In the genomic region with DNA sequence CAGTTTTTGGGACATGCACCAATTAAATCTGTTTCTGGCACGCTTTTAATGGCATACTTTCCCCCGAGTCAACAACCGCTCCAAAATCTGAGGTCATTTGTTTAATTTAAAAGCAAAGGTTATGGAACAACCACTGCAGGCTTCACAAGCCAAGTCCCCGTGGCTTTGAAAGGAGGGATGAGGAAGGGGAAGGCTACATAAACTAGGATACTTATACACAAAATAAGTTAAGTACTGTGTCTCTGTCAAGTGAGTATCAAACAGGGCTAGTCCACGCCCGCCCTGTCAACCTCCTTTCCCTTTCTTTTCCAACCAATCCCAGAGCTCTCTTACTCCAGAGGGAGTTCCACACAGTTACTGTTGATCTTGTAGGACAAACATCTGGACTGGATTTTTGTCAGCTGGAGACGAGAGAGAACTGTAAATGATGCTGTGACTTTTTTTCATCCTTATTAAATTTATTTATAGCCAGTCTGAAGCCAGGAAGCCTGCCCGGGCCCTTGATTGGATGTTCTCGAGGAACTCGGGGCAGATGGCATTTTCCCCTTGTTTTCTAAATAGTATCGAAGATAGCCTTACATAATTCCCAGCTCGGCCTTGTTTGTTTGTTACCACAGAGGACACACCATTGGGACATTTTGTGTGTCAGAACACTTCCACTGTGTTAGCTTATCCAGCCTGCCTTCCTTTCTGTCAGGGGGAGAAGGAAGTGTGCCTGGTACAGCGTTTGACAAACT, we compare ENCODE assay signal across 9 mouse cellular contexts.
A peak's percentile ranks its signal among the peaks of the same experiment; 100 is the strongest.
DNase-seq lines count a peak whose midpoint lies in the region; ATAC-seq and TF ChIP-seq lines count a peak whose summit lies in the region.
"Had no signal": no experiment of that assay in that cellular context is flagged by ENCODE, and none has a peak within 500 bp of the region (broad histone marks: within the 10 kb centered on the region; RNA-seq: fewer than 3 reads in every experiment).

No protein-coding gene starts in this region.

- H3K27me3 ChIP-seq in hindbrain, embryonic 14.5 days (ENCODE audit: control insufficient read depth, insufficient read depth, low read length) = no peaks in the 10 kb centered on the region
- H3K27me3 ChIP-seq in hindbrain, embryonic 11.5 days (ENCODE audit: control insufficient read depth, insufficient read depth, low read length) = no peaks in the 10 kb centered on the region
- H3K27me3 ChIP-seq in intestine, postnatal 0 days (replicated peaks; ENCODE audit: control insufficient read depth, insufficient read depth, low read length) = no peaks in the 10 kb centered on the region
- H3K27me3 ChIP-seq: hindbrain, embryonic 15.5 days had no signal

- WGBS in hindbrain, embryonic 14.5 days = 84% methylated on average over 13 of the region's 13 CpGs
- WGBS in hindbrain, embryonic 11.5 days = 80% methylated on average over 13 of the region's 13 CpGs
- 32% methylated on average over 13 of the region's 13 CpGs for WGBS in intestine, postnatal 0 days

- no peak for DNase-seq in hindbrain, embryonic 14.5 days (ENCODE audit: low spot score)
- no peak for DNase-seq in hindbrain, embryonic 11.5 days (ENCODE audit: low spot score)
- DNase-seq in forelimb bud, embryonic 11.5 days (ENCODE audit: low read depth, low spot score) = peak; percentile 66
- DNase-seq in lung, postnatal 10 days = peak; percentile 81
- DNase-seq in left cerebral cortex, adult 18-20 months (ENCODE audit: low spot score in 2 of 2) = no peak
- DNase-seq in ovary, postnatal 10 days (ENCODE audit: low spot score) = no peak
- no peak for DNase-seq in cerebellum, postnatal 10 days

- H3K9me3 ChIP-seq in hindbrain, embryonic 14.5 days (ENCODE audit: control insufficient read depth, low read length) = no peaks in the 10 kb centered on the region
- no peaks in the 10 kb centered on the region for H3K9me3 ChIP-seq in hindbrain, embryonic 11.5 days (ENCODE audit: control insufficient read depth, low read length)
- no peaks in the 10 kb centered on the region for H3K9me3 ChIP-seq in intestine, postnatal 0 days (ENCODE audit: control insufficient read depth)
- H3K9me3 ChIP-seq: hindbrain, embryonic 15.5 days had no signal

- H3K4me2 ChIP-seq in hindbrain, embryonic 14.5 days (replicated peaks) = no peak overlapping the region
- H3K4me2 ChIP-seq in hindbrain, embryonic 11.5 days (replicated peaks; ENCODE audit: low read depth, low read length) = no peak overlapping the region
- no peak overlapping the region for H3K4me2 ChIP-seq in intestine, postnatal 0 days (replicated peaks; ENCODE audit: low read depth)
- H3K4me2 ChIP-seq: hindbrain, embryonic 15.5 days had no signal

- ATAC-seq in hindbrain, embryonic 14.5 days (ENCODE audit: low FRiP score) = no peak
- ATAC-seq in hindbrain, embryonic 11.5 days (ENCODE audit: low FRiP score) = no peak
- ATAC-seq in intestine, postnatal 0 days = peak; percentile 61

- 0 out of 2 replicates have a peak overlapping the region, but pooled peaks have one; percentile 20 for H3K27ac ChIP-seq in hindbrain, embryonic 14.5 days
- H3K27ac ChIP-seq in hindbrain, embryonic 11.5 days (ENCODE audit: low read depth, low read length) = no peak overlapping the region
- H3K27ac ChIP-seq in intestine, postnatal 0 days (ENCODE audit: low read depth, low read length) = peak overlapping the region; percentile 42; the same call in 1 of the 2 replicates
- H3K27ac ChIP-seq: hindbrain, embryonic 15.5 days had no signal

- H3K9ac ChIP-seq in hindbrain, embryonic 14.5 days = no peak overlapping the region
- no peak overlapping the region for H3K9ac ChIP-seq in hindbrain, embryonic 11.5 days (ENCODE audit: low read depth, low read length)
- no peak overlapping the region for H3K9ac ChIP-seq in intestine, postnatal 0 days (ENCODE audit: low read depth, low read length)
- H3K9ac ChIP-seq: hindbrain, embryonic 15.5 days had no signal

- no peak for TF ChIP-seq CTCF in intestine, postnatal 0 days (IDR thresholded peaks at IDR 0.05; ENCODE audit: low read depth)

- 0 out of 2 replicates have a peak, but pooled peaks cover 11% of the 10 kb centered on the region for H3K4me1 ChIP-seq in hindbrain, embryonic 14.5 days (replicated peaks; ENCODE audit: control insufficient read depth, insufficient read depth, low read length)
- H3K4me1 ChIP-seq in hindbrain, embryonic 11.5 days (replicated peaks; ENCODE audit: control insufficient read depth, insufficient read depth, low read length) = peaks cover 3% of the 10 kb centered on the region; the same call in 1 of the 2 replicates
- peaks cover 3% of the 10 kb centered on the region; the same call in 1 of the 2 replicates for H3K4me1 ChIP-seq in intestine, postnatal 0 days (replicated peaks; ENCODE audit: control insufficient read depth, insufficient read depth, low read length)

- no peak overlapping the region for H3K4me3 ChIP-seq in hindbrain, embryonic 14.5 days (replicated peaks; ENCODE audit: low read length)
- no peak overlapping the region for H3K4me3 ChIP-seq in hindbrain, embryonic 11.5 days (ENCODE audit: low read depth, low read length)
- H3K4me3 ChIP-seq in intestine, postnatal 0 days (ENCODE audit: low read depth, low read length) = no peak overlapping the region
- H3K4me3 ChIP-seq: hindbrain, embryonic 15.5 days had no signal

- no peaks in the 10 kb centered on the region for H3K36me3 ChIP-seq in hindbrain, embryonic 14.5 days (replicated peaks; ENCODE audit: control insufficient read depth, insufficient read depth)
- H3K36me3 ChIP-seq in hindbrain, embryonic 11.5 days (ENCODE audit: control insufficient read depth, insufficient read depth, low read length) = no peaks in the 10 kb centered on the region
- H3K36me3 ChIP-seq in intestine, postnatal 0 days (ENCODE audit: control insufficient read depth, insufficient read depth) = no peaks in the 10 kb centered on the region
- H3K36me3 ChIP-seq: hindbrain, embryonic 15.5 days had no signal

Comparison
In these comparisons a context has a peak if more than half of its experiments do, and no peak if none do; other contexts are left out.
1. DNase-seq: peak in forelimb bud, embryonic 11.5 days (single experiment) and lung, postnatal 10 days (single experiment); none in hindbrain, embryonic 14.5 days (single experiment), hindbrain, embryonic 11.5 days (single experiment), left cerebral cortex, adult 18-20 months (0 of 2), ovary, postnatal 10 days (single experiment) and cerebellum, postnatal 10 days (0 of 2).